Mouse (Mus musculus): ENCODE results near the gene Gm17402.

Gene Gm17402

DNA sequence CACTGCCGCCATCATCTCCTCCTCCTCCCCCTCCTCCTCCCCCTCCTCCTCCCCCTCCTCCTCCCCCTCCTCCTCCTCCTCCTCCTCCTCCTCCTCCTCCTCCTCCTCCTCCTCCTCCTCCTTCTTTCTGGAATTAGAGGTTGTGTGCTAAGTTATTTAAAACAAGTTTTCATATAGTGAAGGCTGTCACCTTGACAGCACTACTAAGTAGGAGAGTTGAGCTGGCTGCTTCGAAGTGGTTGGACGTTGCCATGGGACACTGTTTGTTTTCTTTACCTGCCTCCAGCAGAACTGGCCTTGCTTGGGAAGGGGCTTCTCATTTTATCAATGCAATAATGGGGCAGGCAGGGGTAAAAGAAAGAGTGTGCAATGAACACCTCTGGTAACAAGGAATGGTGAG, at the start of gene Gm17402:
Gene Gm17402 (minus strand): TSS at position 101 of the 400 bp plus-strand sequence.
- no peak for DNase-seq (ENCODE audit: low read depth, low spot score)
- H3K27me3 ChIP-seq (ENCODE audit: control insufficient read depth, insufficient read depth, low read length, poor library complexity, severe bottlenecking) = no peaks in the 10 kb centered on the region
- no peaks in the 10 kb centered on the region for H3K36me3 ChIP-seq (ENCODE audit: control insufficient read depth, insufficient read depth, low read length, poor library complexity, severe bottlenecking)

DNA sequence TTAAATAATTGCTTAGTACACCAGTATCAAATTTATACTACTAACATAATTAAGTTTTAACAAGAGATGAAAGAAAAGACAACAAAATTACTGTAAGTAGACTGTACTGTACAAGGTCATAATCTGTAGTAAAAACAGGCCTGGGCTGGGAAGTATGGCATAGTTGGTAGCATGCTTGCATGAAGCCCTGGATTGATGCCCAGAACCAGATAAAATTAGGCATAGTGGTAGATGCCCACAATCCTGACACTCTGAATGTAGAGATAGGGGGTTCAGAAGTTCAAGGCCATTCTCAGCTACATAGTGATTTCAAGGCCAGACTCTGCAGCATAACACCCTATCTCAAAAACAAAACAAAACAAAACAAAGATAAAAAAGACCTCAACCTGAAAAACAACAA, 3.3 kb upstream of the Gm17402 start:
- no peaks in the 10 kb centered on the region for H3K27me3 ChIP-seq (ENCODE audit: control insufficient read depth, insufficient read depth, low read length, poor library complexity, severe bottlenecking)
- no peak for DNase-seq (ENCODE audit: low read depth, low spot score)
- no peaks in the 10 kb centered on the region for H3K36me3 ChIP-seq (ENCODE audit: control insufficient read depth, insufficient read depth, low read length, poor library complexity, severe bottlenecking)

DNA sequence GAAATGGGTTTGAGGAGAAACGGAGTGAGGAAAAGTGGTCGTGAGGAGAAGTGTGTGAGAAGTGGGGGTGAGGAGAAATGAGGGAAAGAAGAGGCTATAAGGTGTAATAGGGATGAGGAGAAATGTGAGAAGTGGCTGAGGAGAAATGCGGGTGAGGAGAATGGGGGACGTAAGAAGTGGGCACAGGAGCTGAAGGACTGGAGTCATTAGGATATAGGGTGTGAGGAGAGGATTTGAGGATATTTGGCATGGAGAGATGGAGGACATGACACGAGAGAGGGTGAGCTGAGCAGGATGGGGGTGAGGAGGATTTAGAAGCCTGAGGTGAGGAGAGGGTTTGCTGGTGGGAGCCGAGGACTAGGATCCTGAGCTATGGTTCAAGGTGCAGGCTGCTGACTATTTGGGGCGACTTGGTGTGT, 594 bp downstream of the Gm17402 start:
- Histone ChIP-seq H3K27me3 (ENCODE audit: control insufficient read depth, insufficient read depth, low read length, poor library complexity, severe bottlenecking) (no peaks in the 10 kb centered on the region), H3K36me3 (ENCODE audit: control insufficient read depth, insufficient read depth, low read length, poor library complexity, severe bottlenecking) (no peaks in the 10 kb centered on the region)
- DNase-seq (ENCODE audit: low read depth, low spot score) = no peak

DNA sequence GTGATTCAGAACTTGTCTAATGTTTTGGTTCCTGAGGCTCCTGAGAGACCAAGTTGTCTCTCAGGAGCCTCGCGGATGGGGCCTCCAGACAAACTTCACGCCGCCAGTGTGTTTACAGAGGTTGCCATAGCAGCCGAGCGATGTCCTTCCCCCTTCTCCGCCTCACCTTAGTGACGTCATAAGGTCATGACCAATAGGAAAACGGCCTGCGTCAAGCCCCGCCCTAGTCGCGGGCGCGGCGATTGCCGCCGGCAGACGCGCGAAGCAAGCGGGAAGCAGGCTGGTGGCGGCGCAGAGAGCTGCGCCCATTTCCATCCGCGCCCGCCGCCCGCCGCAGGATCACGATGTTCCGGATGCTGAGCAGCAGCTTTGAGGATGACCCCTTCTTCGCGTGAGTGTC, 1.1 kb downstream of the Gm17402 start, which contains the start of gene Mlf1:
Gene Mlf1 (plus strand): TSS at position 226 of the 400 bp plus-strand sequence.
- no peaks in the 10 kb centered on the region for H3K36me3 ChIP-seq (ENCODE audit: control insufficient read depth, insufficient read depth, low read length, poor library complexity, severe bottlenecking)
- H3K27me3 ChIP-seq (ENCODE audit: control insufficient read depth, insufficient read depth, low read length, poor library complexity, severe bottlenecking) = no peaks in the 10 kb centered on the region
- DNase-seq (ENCODE audit: low read depth, low spot score) = peak; percentile 73

DNA sequence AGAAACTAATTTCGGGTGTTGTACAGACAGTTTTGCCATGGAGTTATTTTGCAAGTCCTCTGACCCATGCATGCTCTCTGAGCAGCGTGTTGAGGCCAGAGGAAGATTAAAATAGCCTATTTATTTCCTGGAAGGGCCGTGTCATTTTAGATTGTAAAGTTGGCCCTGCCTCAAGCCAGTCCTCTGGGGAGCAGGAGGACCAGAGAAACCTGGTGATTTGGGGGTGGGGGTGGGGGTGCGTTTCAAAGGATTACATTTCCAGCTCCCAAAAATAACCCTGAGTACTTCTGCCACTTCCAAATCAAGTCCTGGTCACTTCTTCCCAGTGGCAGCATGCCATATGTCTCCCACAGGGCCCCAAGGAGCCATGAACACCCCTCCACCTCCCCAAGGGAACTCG, 2.2 kb downstream of the Gm17402 start:
- no peaks in the 10 kb centered on the region for H3K27me3 ChIP-seq (ENCODE audit: control insufficient read depth, insufficient read depth, low read length, poor library complexity, severe bottlenecking)
- no peak for DNase-seq (ENCODE audit: low read depth, low spot score)
- H3K36me3 ChIP-seq (ENCODE audit: control insufficient read depth, insufficient read depth, low read length, poor library complexity, severe bottlenecking) = no peaks in the 10 kb centered on the region

DNA sequence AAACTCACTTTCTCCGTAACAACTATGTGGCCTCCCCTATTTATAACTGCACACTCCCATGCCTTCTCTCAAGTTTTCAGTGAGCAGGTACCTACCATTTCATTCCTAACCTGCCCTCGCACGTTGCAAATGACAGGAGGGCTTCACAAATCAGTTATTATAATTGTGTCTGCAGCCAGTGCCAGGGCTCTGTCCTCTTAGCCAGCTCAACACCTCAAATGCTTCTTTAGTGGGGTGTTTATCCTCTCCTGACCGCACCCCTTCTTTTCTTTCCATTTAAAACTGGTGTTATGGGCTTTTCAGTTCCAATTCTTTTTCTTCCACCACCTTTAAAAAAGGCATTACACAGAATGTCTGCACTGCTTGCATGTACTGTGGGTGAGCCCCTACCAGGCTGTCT, 2.8 kb downstream of the Gm17402 start:
- no peaks in the 10 kb centered on the region for H3K27me3 ChIP-seq (ENCODE audit: control insufficient read depth, insufficient read depth, low read length, poor library complexity, severe bottlenecking)
- DNase-seq (ENCODE audit: low read depth, low spot score) = no peak

DNA sequence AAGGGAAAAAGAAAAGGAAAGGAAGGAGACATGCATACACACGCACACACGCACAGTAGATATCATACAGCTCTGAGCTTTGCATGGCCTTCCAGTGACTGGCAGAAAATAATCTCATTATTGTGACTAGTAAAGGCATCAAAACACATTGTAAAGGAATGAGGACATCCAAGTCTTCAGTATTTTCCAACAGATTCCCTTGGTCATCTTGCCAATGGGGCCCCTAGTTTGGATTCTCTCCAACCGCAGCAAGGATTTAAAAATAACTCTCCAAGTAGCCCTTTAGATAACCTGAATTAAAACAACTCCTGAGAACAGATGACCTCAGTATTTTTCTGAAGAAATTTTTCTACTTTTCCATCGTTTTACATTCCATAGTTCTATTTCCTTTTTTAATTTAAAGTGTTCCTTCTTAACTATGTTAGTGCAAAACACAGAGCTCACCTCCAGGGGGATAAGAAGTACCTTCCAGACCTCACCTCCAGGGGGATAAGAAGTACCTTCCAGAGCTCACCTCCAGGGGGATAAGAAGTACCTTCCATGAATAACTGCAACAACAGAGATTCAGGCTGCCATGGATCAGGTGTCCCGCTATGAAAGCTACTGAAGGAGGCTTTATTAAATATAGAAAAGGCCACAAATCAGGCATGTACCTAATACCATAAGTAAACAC, 5.4 kb downstream of the Gm17402 start:
- H3K36me3 ChIP-seq (ENCODE audit: control insufficient read depth, insufficient read depth, low read length, poor library complexity, severe bottlenecking) = no peaks in the 10 kb centered on the region
- DNase-seq (ENCODE audit: low read depth, low spot score) = no peak
- H3K27me3 ChIP-seq (ENCODE audit: control insufficient read depth, insufficient read depth, low read length, poor library complexity, severe bottlenecking) = no peaks in the 10 kb centered on the region

More for the DNA sequence above, 2.8 kb downstream of the Gm17402 start:
- H3K36me3 ChIP-seq (ENCODE audit: control insufficient read depth, insufficient read depth, low read length, poor library complexity, severe bottlenecking) = no peaks in the 10 kb centered on the region

DNA sequence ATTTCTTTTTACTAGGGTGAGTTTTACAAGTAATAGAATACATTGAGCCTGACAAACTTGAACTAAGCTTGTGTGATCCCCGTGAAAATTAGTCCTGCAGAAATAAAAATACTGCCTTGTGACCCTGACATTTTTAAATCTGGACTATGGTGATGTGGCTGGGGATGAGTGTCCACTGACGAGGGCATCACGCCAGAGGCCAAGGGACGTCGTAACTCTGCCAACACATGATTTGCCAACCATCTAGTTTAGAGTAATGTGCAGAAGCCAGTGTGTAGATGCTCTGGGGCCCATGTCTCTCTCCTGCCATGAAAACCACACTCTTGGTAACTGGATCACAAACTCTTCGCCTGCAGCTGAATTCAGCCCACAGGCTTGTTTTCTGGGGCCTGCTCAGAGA, 7.5 kb downstream of the Gm17402 start:
- no peak for DNase-seq (ENCODE audit: low read depth, low spot score)
- no peaks in the 10 kb centered on the region for H3K27me3 ChIP-seq (ENCODE audit: control insufficient read depth, insufficient read depth, low read length, poor library complexity, severe bottlenecking)
- no peaks in the 10 kb centered on the region for H3K36me3 ChIP-seq (ENCODE audit: control insufficient read depth, insufficient read depth, low read length, poor library complexity, severe bottlenecking)

DNA sequence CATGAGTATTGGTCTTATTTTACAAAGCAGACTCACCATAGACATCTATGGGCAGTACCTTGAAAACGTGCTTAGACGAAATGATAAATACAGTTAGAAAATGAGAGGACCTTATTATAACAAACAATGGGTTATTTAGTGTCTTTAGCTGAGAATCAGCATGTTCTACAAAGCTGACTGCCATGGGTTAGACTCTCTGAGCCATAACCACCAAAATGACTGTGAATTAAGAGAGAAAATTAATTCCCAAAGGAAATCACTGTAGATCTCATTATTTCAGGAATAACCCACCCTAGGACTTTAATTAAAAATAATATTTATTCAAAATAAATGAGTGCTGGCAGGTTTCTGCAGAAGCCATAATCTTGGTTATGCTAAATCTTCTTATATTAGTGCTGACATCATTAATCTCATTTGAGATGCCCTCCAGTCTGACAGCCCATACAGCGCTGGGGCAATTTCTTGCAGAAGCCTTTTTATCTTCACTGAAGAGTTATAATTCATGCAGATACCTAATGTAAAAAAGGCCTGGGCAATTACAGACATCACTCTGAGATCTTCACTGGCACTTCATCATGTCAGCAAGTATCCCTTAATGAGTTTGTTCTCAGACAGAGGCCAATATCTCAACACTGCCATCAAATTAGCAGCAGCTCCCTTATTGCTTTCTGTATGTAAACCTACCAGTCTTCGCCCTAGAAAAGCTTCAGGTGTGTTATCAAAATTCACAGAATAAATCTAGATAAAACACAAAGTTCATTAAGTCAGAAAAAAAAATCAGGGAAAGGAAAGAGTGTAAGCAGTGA, 8.7 kb downstream of the Gm17402 start:
- DNase-seq (ENCODE audit: low read depth, low spot score) = no peak
- H3K27me3 ChIP-seq (ENCODE audit: control insufficient read depth, insufficient read depth, low read length, poor library complexity, severe bottlenecking) = no peaks in the 10 kb centered on the region
- H3K36me3 ChIP-seq (ENCODE audit: control insufficient read depth, insufficient read depth, low read length, poor library complexity, severe bottlenecking) = peaks cover 2% of the 10 kb centered on the region; the same call in 1 of the 2 replicates

DNA sequence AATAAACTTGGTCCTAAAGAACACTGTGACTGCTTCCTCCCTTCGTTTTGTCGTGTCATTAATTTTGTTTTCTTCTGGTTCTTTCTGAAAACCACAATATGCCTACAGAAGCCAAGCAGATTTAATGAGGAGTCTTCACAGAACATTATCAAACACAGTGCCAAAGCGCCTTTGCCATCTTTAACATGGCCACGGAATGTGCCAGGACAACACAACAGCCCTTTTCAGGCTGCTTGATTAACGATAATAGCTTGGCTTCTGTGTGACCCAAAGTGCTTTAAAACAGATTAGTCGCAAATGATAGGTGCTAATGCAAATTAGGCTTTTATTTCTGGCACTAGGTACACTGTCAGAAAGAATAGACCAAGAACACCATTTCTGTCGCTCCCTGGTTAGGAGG, 16.6 kb downstream of the Gm17402 start:
- peaks cover 5% of the 10 kb centered on the region; the same call in 1 of the 2 replicates for H3K36me3 ChIP-seq (ENCODE audit: control insufficient read depth, insufficient read depth, low read length, poor library complexity, severe bottlenecking)
- no peak for DNase-seq (ENCODE audit: low read depth, low spot score)

DNA sequence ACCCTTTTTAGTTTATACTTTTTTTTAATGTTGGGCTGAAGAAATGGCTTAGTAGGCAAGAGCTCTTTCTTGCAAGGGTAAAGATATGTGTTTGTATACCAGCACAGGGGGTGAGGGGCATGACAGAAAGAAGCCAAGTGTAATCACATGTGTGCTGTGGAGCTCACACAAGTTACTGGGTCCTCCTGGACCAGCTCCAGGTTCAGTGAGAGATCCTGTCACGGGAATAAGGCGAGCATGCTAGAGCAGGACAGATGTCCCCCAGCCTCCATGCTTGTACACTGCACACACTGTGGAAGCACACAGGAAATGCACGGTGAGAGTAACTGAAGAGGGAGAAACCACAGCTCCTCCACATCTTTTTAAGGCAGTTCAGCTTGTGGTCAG, 22.2 kb downstream of the Gm17402 start:
- DNase-seq (ENCODE audit: low read depth, low spot score) = no peak
- H3K36me3 ChIP-seq (ENCODE audit: control insufficient read depth, insufficient read depth, low read length, poor library complexity, severe bottlenecking) = peaks cover 4% of the 10 kb centered on the region; the same call in 1 of the 2 replicates
- no peaks in the 10 kb centered on the region for H3K27me3 ChIP-seq (ENCODE audit: control insufficient read depth, insufficient read depth, low read length, poor library complexity, severe bottlenecking)

More for the DNA sequence above, 16.6 kb downstream of the Gm17402 start:
- H3K27me3 ChIP-seq (ENCODE audit: control insufficient read depth, insufficient read depth, low read length, poor library complexity, severe bottlenecking) = no peaks in the 10 kb centered on the region

DNA sequence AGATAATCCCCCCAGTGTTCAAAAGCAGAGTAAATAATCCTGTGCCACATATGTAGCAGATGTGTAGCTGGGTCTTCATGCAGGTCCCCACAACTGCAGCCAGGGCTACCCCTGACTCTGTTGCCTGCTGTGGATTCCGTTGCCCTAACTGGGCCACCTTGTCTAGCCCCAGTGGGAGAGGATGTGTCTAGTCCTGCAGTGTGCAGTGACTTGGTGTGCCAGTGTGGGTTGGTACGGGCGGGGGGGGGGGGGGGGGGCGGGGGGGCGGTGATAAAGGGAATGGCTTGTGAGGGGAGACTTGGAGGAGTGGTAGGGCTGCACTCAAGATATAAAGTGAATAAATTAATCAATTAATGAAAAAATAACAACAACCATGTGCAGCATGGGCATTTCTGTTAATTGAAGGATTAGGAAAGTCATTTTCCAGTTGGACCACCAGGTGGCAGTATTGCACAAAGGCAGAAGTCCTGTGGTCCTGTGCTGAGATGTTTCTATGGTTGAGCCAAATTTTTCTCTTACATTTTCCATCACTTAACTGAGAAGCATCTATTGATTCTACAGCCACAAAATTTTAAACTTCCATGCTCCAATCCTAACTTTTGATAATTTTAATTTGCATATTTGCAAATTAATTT, 22.7 kb downstream of the Gm17402 start:
- Histone ChIP-seq H3K27me3 (ENCODE audit: control insufficient read depth, insufficient read depth, low read length, poor library complexity, severe bottlenecking) (no peaks in the 10 kb centered on the region), H3K36me3 (ENCODE audit: control insufficient read depth, insufficient read depth, low read length, poor library complexity, severe bottlenecking) (peaks cover 4% of the 10 kb centered on the region; the same call in 1 of the 2 replicates)
- peak; percentile 71 for DNase-seq (ENCODE audit: low read depth, low spot score)

DNA sequence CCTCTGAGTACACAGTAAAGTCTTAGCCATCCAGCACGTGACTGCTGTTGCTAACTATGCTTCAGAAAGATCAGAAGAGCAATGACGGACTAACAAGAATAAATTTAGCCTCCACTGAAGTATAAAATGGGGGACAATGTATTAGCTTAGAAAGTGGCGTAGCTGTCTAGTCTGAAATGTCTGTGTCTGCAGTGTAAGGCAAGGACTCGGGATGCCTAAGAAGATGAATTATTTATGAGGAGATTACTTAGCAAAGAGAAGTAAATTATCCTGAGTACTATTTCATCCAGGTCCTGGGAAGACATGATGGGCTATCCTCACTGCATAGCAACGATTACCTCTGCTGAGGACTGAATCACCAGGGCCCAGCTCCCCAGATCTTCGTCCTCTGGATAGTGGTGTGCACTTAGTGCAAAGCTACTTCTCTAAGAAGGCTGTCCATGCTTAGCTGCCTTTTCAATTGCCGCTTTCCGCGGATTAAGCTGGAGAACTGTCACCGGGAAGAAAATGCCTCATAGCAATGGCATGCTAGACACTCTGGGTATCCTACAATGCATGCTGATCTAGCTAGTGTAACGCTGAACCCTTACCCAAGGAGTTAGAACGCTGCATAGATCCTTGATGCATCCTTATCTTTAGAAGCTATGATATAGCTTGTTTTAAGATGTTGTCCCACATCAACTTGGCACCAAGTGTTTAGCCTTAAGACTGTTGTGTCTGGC, 23.4 kb downstream of the Gm17402 start:
- DNase-seq (ENCODE audit: low read depth, low spot score) = no peak
- no peaks in the 10 kb centered on the region for H3K27me3 ChIP-seq (ENCODE audit: control insufficient read depth, insufficient read depth, low read length, poor library complexity, severe bottlenecking)
- 0 out of 2 replicates have a peak, but pooled peaks cover 4% of the 10 kb centered on the region for H3K36me3 ChIP-seq (ENCODE audit: control insufficient read depth, insufficient read depth, low read length, poor library complexity, severe bottlenecking)

DNA sequence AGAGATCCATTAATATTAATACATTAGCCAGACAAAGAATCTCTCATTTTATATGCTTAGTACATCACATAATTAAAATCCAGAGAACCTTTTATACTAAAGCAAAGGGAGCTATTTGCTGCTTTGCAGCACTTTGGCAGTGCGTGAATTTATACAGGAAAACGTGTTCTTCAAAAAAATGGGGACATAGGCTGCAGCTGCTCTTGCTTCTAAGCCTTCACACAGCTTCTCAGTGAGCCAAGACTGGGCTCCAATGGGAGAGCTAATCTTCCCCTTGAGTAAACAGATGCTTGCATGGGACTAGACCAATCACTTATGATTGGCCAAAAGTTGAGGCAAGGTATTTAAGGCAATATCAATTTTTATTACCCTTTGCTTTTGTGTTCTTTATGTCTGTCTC, 28.3 kb downstream of the Gm17402 start:
- DNase-seq (ENCODE audit: low read depth, low spot score) = no peak
- Histone ChIP-seq H3K36me3 (ENCODE audit: control insufficient read depth, insufficient read depth, low read length, poor library complexity, severe bottlenecking) (no peaks in the 10 kb centered on the region), H3K27me3 (ENCODE audit: control insufficient read depth, insufficient read depth, low read length, poor library complexity, severe bottlenecking) (no peaks in the 10 kb centered on the region)
